Mouse (Mus musculus) monocyte, adult 2 months (primary cell): ENCODE measurements at regions not wholly inside any gene's neighbourhood (a gene's known extent, or its start where the extent isn't known, plus 50 kb on each side); places are given as distances from the start of the nearest gene placed in this dataset.

Experiments used
- DNase-seq, 2 experiments: peaks; one replicate each; pipeline ENCODE4 v3.0.0; 2022; ENCODE audit warnings: low spot score in 2 of 2, low read depth in 1 of 2

DNA sequence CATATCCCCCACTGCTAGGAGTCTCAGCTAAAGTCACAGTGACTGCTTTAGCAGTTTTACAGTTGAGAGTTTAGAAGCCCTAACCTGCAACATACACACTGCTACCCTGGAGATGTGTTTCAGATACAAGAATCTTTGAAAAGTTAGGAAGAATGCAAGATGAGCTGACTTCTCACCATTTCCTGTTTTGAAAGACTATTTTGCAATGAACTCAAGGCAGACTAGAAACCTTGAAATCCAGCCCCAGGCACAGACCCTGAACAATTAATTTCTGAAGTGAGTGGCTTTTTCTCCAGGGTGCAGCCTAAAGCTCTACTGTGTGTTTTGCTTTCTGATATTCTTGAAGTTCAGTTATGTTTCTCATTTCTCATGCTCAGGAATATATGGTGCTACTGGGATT is 440.6 kb downstream of the Nebl start:
- DNase-seq: no peak

DNA sequence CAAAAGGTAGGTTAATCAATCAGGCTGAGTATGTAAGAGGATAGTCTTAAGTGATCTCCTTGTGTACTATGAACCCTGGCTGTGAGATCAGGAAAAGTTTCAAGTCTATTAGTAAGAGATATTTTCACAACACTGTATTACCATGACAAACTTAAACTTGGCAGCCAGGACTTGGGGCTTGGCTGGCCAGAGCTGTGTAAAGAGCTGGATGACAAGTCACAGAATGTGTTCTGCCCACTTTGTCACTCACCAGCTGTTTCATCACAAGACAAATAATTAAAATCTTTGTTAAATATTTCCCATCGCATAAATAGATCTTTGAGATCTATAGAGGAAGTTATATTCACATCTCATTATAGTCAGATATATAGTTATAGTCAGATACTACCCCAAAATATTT is 443.7 kb downstream of the Nebl start:
- no peak for DNase-seq

DNA sequence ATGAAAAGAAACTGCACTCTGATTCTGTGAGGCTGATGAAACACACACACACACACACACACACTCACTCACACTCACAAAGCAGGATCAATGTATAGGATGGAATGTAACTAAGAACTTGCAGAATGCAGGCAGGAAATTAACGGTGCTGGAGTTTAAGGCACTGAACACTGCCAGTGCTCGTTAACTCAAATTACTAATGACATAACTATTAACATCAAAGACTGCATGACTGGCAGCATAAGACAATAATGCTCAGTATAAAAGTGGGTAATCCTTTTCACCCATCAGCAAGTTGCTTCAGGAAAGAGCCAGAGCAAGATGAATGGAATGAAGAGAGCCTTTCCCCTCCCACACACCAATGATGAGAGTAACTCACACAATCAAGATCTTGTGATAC is 481.3 kb downstream of the Nebl start:
- no peak for DNase-seq

DNA sequence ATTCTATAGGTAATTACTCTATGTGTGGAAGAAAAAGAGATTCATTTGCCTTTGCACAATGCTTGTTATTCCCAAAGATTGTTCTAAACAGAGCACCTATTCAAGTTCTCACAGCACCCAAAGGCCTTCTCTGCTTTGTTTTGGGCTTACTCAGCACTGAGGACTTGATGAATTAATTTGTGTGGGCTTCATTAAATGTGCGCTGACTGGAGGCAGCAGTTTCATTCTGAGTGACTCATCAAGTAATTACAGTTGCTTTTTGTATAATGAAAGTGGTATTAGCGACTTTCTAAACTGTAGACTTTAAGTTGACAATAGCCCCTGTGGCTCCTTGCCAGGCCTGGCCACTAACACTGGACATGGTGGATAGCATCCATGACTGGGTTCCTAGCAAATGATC is 485.4 kb downstream of the Nebl start:
- DNase-seq: no peak

DNA sequence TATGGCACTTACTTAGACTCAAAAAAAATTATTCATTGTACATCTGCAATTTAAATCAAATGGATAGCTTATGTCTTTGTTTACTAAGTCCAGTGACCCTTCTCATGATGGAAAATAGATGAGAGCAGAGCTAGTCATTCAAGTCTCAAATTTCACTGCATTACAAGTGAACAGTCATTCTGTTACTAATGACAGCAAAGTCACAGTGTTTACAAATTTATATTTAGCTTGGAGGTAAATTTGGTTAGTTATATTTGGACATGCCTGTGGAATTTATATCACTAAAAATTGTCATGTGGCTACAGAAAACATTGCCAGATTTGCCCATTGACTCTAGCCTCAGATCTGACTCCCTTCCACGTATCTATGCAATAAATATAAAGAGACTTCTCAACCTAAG is 515.7 kb downstream of the Nebl start:
- DNase-seq: no peak

DNA sequence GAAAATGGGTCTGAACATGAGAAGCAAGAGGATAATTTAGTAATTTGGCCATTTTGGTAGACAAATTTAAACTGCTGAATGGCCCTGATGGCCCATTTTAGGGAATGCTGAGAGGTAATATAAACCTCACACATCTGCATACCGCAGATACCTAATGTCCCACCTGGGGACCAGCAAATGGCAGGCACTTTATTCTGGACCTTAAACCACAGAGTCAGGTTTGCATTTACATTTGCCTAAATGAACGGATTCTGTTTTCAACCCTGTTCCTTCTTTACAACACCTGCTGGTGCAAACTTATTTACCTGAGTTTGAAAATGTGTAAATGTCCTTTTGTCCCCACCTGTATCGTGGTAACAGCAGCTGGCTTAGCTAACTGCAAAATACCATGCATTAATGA is 516.4 kb downstream of the Nebl start:
- DNase-seq: no peak

DNA sequence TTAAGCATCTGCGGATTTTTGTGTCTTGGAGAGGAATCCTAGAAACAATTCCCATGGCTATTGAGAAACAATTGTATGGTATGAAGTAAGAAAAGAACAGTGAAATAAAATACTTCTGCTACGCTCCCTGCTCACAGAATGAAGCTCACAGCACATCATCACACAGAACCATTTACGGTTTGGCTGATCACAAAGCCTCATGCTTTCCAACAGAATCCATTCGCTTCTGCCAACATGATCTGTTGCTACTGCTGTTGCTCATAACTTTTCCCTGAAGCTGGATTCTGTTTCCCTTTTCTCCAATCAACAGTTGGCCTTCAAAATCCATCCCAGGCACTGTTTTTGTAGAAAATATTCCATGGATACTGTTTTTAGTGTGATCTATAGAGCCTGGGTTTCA is 518.7 kb downstream of the Nebl start:
- DNase-seq: no peak

DNA sequence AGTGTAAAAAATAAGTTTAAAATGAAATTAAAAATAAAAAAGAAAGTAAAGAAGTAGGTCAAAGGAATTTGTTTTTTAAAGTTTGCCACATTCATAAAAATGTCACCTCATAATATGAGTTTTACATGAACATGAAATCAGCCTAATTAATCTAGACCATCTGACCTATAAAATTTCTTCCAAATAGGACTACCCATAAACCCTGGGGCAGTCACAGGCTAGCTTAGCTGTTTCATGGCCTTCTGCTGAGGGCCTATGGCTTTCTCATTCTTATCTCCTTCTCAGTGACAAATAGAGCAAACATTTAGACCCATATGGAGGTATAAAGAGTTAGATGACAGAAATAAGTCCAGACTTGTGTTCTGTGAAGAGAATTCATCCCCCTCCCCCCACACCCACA is 520.2 kb downstream of the Nebl start:
- no peak for DNase-seq

DNA sequence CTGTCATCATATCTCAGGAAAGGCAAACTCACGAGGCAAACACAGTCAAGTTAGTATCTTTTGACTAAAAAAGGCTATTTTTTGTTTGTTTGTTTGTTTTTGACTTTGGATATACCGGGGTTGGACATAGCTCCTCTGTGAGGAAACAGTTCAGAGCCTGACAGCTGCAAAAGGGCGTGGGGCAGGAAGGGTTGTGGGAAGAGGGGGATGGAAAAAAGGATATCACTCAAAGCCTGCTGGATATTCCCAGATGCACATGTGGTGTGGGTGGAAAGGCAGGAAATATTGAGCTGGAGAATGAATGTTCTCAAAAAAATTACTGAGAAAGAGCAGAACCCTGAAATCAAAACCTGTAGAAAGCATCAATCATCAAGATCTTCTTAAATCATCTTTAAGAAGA is 537.7 kb downstream of the Nebl start:
- DNase-seq: no peak

DNA sequence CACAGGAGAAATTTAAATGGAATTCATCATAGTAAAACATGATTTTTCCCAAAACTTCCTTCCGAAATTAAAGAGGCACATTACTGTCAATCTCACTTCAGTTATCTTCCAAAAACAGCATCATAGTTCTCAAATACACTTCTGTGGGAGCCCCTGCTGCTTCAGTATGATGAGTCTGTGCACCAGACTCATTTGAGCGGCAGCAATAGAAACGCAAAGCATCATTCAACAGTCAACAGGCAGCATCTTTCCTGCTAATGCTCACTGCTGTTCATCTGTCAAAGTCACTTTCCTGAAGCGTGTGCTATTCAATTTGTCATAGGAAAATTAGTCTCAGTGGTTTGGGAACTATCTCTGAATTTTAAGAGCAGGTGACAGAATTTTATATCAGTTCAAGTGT is 542.1 kb downstream of the Nebl start:
- no peak for DNase-seq

DNA sequence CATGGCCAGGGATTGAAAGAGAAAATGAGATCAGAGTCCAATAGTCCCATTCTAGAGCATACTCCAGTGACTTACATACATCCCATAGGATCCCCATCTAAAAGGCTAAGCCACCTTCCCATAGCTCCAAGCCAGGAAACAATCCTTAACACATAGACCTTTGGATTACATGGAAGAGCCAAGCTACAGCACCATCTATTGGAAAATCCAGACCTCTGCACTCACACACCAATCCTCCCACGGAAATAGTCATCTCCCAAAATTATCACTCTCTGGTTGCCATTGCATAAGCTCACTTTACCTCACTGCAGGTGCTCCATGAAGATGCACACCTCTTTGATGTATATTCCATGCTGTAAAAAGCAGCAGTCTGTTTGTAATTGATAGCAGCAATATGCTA is 543.4 kb downstream of the Nebl start:
- DNase-seq: no peak

DNA sequence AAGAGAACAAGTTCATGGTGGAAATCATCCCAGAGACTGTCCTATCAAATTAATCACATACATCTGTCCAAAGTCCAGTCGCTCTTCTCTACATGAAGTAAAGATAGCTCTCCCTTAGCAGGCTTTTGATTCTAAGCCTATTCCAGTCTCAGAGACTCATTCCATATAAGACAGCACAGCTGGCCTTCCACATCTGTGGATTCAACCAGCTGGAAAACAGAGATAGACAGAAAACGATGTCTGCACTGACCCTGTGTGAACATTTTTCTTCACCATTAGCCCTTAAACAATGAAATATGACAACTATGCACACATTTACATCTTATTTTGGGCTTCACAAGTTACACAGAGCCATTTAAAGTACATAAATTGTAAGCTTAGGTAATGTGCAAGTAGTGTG is 547.6 kb downstream of the Nebl start:
- DNase-seq: no peak

DNA sequence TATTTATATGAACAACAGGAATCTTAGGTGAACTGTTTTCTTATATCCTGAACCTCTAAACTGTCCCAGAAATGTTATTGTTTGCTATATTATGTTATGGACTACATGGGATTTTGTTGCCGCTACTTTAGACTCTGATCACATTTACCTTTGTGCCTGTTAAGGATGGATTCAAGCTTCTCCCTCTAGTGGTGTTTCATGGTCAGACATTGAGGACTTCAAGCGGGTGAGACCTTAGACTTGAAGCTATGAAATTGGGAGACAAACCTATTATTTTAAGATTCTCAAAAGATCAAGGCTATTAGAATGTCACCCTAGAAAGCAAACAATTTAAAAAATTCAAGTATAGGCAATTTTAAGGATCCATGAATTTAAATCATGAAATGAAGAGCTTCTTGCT is 549.7 kb downstream of the Nebl start:
- DNase-seq: no peak

DNA sequence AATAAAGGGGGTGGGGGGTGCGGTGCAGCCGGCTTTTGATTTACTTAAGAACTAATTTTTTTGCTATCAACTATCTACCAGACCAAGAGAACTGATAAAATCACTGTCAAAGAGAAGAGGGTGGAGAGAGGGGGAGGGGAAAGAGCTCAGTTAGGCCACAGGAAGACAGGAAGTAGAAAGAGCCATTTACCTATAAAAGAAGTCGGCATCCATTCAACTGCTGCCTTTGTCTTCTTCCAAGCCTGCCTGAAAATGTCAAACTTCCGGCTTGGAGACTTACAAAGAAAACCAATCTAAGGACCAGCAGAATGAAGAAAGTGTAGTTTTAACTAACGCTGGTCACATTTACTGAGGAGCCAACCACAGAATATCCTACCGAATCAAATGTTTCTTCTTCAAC is 562.4 kb downstream of the Nebl start:
- DNase-seq: no peak

DNA sequence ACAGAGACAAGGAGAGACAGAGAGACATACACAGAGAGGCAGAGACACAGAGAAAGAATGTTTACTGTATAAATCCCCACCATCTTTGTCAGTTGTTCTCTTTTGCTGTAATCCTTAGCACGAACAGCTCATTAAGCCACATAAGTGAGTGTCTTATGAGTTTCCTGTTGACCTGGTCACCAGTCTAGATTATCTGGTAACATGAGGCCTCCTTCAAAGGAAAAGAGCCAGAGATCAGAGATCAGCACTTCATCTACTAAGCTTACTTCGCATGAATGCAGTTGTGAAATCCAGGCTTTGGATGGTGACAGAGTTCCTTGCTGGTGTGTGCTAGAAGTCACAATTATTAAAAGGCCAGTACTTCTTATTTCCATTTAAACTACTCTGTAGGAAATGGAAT is 566.2 kb downstream of the Nebl start:
- DNase-seq: no peak

DNA sequence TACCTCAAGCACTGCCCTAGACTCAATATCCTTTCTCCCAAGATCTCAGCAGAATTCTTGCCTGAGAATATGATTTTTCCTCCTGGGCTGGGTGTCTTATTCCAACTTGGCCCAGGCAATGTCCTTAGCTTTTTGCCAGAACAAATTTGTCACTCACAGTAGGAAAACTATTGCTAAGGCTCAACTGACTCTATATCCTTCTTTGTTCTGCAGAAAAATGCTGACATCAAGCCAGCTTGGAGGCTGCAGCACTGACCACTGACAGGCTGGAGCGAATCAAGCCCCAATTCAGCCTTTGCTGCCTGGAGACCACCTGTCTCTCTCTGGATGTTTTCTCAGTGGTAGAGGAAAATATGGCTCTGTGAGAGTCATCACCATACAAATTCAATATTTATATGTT is 572.8 kb downstream of the Nebl start:
- DNase-seq: no peak

DNA sequence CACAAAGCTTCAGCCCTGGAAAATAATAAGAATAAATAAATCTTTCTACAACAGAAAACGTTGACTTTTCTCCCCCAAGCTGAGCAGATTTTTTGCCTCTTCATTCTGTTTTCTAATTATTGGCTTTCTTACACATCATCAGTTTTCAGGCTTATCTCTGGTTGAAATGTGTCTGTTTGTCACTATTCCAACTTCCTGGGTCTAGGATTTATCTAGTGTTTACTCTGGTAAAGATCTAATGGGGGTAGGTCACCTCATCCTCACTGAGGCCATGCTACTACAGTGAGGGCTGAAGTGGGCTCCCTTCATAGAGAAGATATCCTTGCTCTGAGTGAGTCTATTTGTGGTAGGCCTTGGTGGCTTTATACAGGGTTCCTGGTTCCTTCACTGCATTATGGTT is 573.9 kb downstream of the Nebl start:
- no peak for DNase-seq

DNA sequence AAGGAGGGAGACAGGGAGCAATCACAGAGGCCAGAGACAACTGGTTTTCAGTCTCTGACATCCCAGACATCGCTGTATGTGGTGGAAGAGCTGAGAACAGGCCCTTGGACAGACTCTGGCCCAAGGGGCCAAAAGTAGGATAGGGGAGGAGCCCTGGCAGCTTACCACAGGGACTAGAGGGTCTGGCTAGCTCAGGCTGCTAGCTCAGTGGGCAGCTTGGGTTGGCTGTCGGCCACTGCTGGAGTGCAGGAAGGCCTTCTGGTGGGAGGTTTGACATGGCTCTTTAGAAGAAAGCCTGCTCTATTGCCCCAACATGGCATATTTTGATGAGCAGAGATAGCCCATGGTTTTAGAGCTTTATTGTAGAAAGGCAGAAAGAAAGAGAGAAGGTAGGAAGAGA is 575.7 kb downstream of the Nebl start:
- DNase-seq: no peak

DNA sequence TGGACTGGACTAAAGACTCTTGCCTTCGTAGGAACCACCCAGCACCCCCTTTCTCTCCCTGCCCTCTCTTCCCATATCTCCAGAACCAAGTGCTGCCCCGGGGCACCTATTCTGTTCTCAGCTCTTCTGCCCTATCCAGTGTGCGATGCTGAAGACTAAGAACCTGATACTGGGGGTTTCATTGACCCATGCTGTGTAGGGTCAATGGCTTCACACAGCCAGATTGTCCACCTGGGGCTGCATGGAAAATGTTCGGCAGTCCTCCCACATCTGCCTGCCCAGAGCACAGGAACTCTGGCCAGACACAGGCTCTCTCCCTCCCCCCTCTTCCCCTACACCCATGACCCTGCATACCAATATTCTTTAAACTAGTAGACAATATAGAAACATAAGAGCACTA is 607.6 kb downstream of the Nebl start:
- DNase-seq: no peak

DNA sequence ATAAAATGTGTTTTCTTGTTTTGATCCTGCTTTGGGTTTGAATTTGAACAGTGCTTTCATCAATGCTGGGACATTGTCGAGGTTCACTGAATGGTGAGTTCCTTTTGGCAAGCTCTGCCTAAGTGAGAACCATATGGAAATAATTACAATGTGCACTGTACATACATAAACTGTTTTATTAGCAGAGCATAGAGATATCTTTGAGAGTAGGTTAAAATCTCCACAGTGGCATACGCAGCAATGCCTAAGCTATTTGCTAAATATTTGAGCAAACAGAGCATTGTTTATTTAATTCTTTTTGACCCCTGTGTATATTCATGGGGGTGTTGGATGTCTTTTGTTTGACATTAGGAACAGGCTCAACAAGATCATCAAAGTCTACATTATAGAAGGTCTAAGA is 614.0 kb downstream of the Nebl start:
- no peak for DNase-seq

DNA sequence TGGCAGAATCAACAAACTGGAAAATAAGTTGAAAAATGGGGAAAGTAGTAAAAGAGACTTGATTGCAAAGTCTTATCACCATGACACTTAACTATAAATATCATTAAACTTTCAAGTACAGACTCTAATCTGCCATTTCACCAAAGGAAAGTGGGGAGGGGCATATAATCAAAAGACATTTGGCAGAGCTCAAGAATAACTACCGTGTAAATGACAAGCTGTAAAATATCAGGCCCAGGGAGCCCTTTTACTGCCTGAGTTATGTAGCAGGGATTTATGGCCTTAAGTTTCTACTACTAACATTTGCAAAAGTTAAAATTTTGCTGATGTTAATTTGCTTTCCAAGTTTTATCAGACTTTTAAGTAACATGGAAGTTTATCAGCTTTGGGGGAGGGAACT is 620.1 kb downstream of the Nebl start:
- DNase-seq: no peak

DNA sequence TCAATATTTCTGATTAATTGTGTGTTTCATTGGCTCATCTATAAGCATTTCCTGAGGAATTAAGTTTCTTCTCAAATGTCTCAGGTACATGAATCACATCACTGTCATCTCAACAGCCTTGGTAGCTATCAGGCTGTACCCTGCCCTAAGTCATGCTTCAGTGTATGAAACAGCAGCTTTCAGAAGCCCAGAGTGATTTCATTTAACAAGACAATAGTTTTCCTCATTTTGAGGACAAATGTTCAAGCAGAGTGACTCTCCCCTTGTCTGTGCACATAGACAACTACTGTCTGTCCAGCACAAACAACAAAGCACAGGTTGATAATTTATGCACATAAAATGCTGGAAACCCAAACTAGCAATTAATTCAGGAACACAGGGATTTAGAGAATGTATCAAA is 630.1 kb downstream of the Nebl start:
- DNase-seq: no peak

DNA sequence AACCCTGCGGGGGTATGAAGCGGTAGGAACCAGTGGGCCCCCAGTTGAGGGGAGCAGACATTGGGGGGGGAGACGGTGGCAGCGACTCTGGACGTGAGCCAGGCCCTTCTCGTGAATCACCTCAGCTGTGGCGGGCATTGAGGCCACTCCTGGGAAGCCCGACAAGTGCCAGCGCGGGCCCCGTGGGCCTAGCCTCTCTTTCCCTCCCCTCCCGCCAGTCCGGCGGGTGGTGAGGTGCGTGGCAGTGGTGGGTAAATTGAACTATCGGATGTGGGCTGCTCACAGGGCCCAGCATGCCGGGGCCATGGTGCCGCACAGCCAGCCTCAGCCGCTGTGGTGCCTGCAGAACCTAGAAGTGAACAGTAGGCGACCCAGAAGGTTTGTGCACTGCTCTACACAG is 633.7 kb downstream of the Nebl start:
- DNase-seq: no peak

DNA sequence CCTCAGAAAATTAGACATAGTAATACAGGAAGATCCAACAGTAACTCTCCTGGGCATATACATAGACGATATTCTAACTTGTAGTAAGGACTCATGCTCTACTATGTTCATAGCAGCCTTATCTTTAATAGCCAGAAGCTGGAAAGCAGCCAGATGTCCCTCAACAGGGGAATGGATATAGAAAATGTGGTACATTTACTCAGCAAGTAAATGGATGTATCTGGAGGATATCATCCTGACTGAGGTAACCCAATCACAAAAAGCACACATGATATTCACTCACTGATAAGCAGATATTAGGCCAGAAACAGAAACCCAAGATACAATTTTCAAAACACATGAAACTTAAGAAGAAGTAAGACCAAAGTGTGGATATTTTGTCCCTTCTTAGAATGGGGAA is 639.8 kb downstream of the Nebl start:
- DNase-seq: no peak

DNA sequence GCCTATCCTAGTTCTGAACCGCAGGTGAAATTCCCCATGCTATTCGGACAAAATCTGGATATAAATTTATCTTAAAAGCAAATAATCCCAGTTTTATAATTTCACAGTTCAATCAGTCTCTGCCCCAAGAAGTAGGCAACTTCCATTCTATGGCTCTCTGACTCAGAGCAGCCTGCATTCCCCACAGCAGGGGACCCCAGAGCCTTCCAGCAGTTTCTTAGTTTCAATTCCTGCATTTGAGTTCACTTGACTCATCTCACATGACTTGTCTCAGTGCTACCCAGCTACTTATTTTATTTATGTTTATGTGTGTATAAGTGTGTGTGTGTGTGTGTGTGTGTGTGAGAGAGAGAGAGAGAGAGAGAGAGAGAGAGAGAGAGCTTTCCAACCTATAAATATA is 650.0 kb downstream of the Nebl start:
- DNase-seq: no peak
